9 mouse cellular contexts compared by ENCODE assay signal in the genomic region with DNA sequence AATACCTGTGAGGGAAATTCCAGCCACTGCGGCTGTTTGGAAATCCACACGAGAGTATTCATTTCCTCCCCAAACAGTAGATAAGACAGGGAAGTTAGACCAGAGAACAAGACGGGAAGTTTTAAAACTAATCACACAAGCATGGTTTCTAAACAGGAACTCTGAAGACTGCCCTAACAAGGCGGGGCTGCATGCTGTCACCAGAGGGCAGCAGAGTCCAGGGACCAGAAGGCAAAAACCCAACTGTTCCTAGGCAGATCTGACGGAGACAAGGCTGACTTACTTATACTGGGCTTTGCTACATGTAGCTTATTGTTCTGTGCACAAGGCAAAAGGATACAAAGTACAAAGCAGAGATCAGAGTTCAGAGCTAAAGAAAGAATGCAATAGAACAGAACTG. TPM values are rescaled to one million over a fixed set of nuclear protein-coding genes. Genes with fewer than 3 reads are reported as not detected.
DNase-seq lines count a peak whose midpoint lies in the region; ATAC-seq and TF ChIP-seq lines count a peak whose summit lies in the region.
"Had no signal": no experiment of that assay in that cellular context is flagged by ENCODE, and none has a peak within 500 bp of the region (broad histone marks: within the 10 kb centered on the region; RNA-seq: fewer than 3 reads in every experiment).

No protein-coding gene starts in this region.

- H3K36me3 ChIP-seq in heart, embryonic 11.5 days (ENCODE audit: control insufficient read depth, insufficient read depth, low read length), result no peaks in the 10 kb centered on the region
- H3K36me3 ChIP-seq in hindbrain, embryonic 16.5 days (ENCODE audit: control insufficient read depth, insufficient read depth, low read length), result no peaks in the 10 kb centered on the region
- no peaks in the 10 kb centered on the region for H3K36me3 ChIP-seq in stomach, postnatal 0 days (ENCODE audit: control insufficient read depth, insufficient read depth, low read length)
- H3K36me3 ChIP-seq: stomach, embryonic 15.5 days had no signal

- no peaks in the 10 kb centered on the region; the same call in 1 of the 2 replicates for H3K27me3 ChIP-seq in heart, embryonic 11.5 days (ENCODE audit: control insufficient read depth, insufficient read depth, low read length)
- H3K27me3 ChIP-seq in hindbrain, embryonic 16.5 days (replicated peaks; ENCODE audit: control insufficient read depth, insufficient read depth, low read length), result peaks cover 9% of the 10 kb centered on the region
- no peaks in the 10 kb centered on the region for H3K27me3 ChIP-seq in stomach, postnatal 0 days (ENCODE audit: control insufficient read depth, insufficient read depth, low read length)
- H3K27me3 ChIP-seq: stomach, embryonic 15.5 days had no signal

- TF ChIP-seq EP300 in stomach, postnatal 0 days (optimal IDR thresholded peaks at IDR 0.05), result no peak

- no peaks in the 10 kb centered on the region for H3K4me1 ChIP-seq in heart, embryonic 11.5 days (ENCODE audit: control insufficient read depth, insufficient read depth, low read length)
- peaks cover 10% of the 10 kb centered on the region for H3K4me1 ChIP-seq in bone marrow macrophage, adult 2 months (ENCODE audit: control insufficient read depth, insufficient read depth, low read length)
- H3K4me1 ChIP-seq in hindbrain, embryonic 16.5 days (ENCODE audit: control insufficient read depth, insufficient read depth, low read depth, low read length), result no peaks in the 10 kb centered on the region
- no peaks in the 10 kb centered on the region for H3K4me1 ChIP-seq in stomach, postnatal 0 days (replicated peaks; ENCODE audit: control insufficient read depth, insufficient read depth)
- H3K4me1 ChIP-seq: stomach, embryonic 15.5 days had no signal

- no peak for TF ChIP-seq POLR2A in bone marrow macrophage, adult 2 months (IDR thresholded peaks at IDR 0.05; ENCODE audit: borderline replicate concordance, low read depth, low read length)

- TF ChIP-seq CTCF in bone marrow macrophage, adult 2 months (IDR thresholded peaks at IDR 0.05; ENCODE audit: low read depth, low read length), result peak; percentile 66
- TF ChIP-seq CTCF in stomach, postnatal 0 days (IDR thresholded peaks at IDR 0.05; ENCODE audit: low read depth), result peak; percentile 99

- H3K9ac ChIP-seq in heart, embryonic 11.5 days (ENCODE audit: low read depth, low read length), result no peak overlapping the region
- H3K9ac ChIP-seq in hindbrain, embryonic 16.5 days (ENCODE audit: low read depth, low read length), result no peak overlapping the region
- H3K9ac ChIP-seq in stomach, postnatal 0 days (ENCODE audit: low read length), result no peak overlapping the region
- H3K9ac ChIP-seq: stomach, embryonic 15.5 days had no signal

- peak; percentile 94 for DNase-seq in heart, adult 11 months
- peak; percentile 37 to 70 for DNase-seq in left cerebral cortex, adult 8-10 months (ENCODE audit: low spot score in 2 of 2)
- DNase-seq in naive thymus-derived CD4-positive, alpha-beta T cell, adult 2 months (ENCODE audit: low read depth), result peak; percentile 82
- peak; percentile 89 for DNase-seq in stomach, postnatal 0 days (ENCODE audit: low spot score)

- H3K4me2 ChIP-seq in heart, embryonic 11.5 days, result no peak overlapping the region
- no peak overlapping the region for H3K4me2 ChIP-seq in hindbrain, embryonic 16.5 days (ENCODE audit: low read length)
- H3K4me2 ChIP-seq in stomach, postnatal 0 days (replicated peaks; ENCODE audit: low read depth), result no peak overlapping the region
- H3K4me2 ChIP-seq: stomach, embryonic 15.5 days had no signal

- no peak for ATAC-seq in heart, embryonic 11.5 days (replicated peaks; ENCODE audit: insufficient number of reproducible peaks, low FRiP score, low TSS enrichment)
- ATAC-seq in erythroblast, adult 5-6 weeks (replicated peaks; ENCODE audit: low FRiP score, poor library complexity, severe bottlenecking), result peak; percentile 72
- peak; percentile 60; the same call in 1 of the 2 replicates for ATAC-seq in hindbrain, embryonic 16.5 days
- ATAC-seq in stomach, postnatal 0 days (ENCODE audit: low FRiP score, low TSS enrichment), result peak; percentile 82

- H3K9me3 ChIP-seq in heart, embryonic 11.5 days (replicated peaks; ENCODE audit: control insufficient read depth, low read length), result no peaks in the 10 kb centered on the region
- H3K9me3 ChIP-seq in hindbrain, embryonic 16.5 days (ENCODE audit: control insufficient read depth, low read length), result no peaks in the 10 kb centered on the region
- no peaks in the 10 kb centered on the region for H3K9me3 ChIP-seq in stomach, postnatal 0 days (ENCODE audit: control insufficient read depth, low read length)
- H3K9me3 ChIP-seq: stomach, embryonic 15.5 days had no signal

- 6% methylated on average over 5 of the region's 5 CpGs for WGBS in heart, embryonic 11.5 days (ENCODE audit: insufficient replicate concordance)
- whole genome bisulfite sequencing in hindbrain, embryonic 16.5 days, result 18% methylated on average over 5 of the region's 5 CpGs
- 10% methylated on average over 5 of the region's 5 CpGs for WGBS in stomach, postnatal 0 days

- H3K27ac ChIP-seq in heart, embryonic 11.5 days (ENCODE audit: low read depth, low read length), result no peak overlapping the region
- 0 out of 2 replicates have a peak overlapping the region, but pooled peaks have one; percentile 7 for H3K27ac ChIP-seq in bone marrow macrophage, adult 2 months (ENCODE audit: insufficient read depth, low read depth, low read length)
- H3K27ac ChIP-seq in hindbrain, embryonic 16.5 days (ENCODE audit: low read depth, low read length), result no peak overlapping the region
- no peak overlapping the region for H3K27ac ChIP-seq in stomach, postnatal 0 days (replicated peaks)
- H3K27ac ChIP-seq: stomach, embryonic 15.5 days had no signal

- no peak overlapping the region for H3K4me3 ChIP-seq in heart, embryonic 11.5 days (ENCODE audit: low read depth, low read length)
- H3K4me3 ChIP-seq in bone marrow macrophage, adult 2 months (ENCODE audit: insufficient read depth, low read length), result no peak overlapping the region
- no peak overlapping the region for H3K4me3 ChIP-seq in hindbrain, embryonic 16.5 days (ENCODE audit: low read length)
- no peak overlapping the region for H3K4me3 ChIP-seq in stomach, postnatal 0 days (ENCODE audit: low read depth, low read length)
- H3K4me3 ChIP-seq: stomach, embryonic 15.5 days had no signal

RNA-seq across cellular contexts. Expression of a gene that starts 5.2 kb away (rescaled TPM):
- 1.7 and 2.6 TPM in 2 replicates for polyA plus RNA-seq in heart, embryonic 11.5 days (2014; fragmentation: Nextera tagmentation; extraction: Ambion mirVana)
- polyA plus RNA-seq in bone marrow macrophage, adult 2 months (2012; ENCODE audit: insufficient read depth, insufficient read length, missing spikeins), result 15.9 and 21.2 TPM in 2 replicates
- 9.4 and 29.2 TPM in 2 replicates for total RNA-seq in erythroblast, adult 5-6 weeks (2015; ENCODE audit: low replicate concordance)
- total RNA-seq in erythroblast, adult 5-6 weeks (2017; ENCODE audit: low replicate concordance), result 11.8 and 12.0 TPM in 2 replicates
- 0.35 and 0.50 TPM in 2 replicates for polyA plus RNA-seq in hindbrain, embryonic 16.5 days (2015; fragmentation: Nextera tagmentation; extraction: Ambion mirVana)
- under 1 TPM in 2 of 4 experiments, not detected in 2; 0.30 to 0.33 TPM for total RNA-seq in left cerebral cortex, adult 8-10 months (2022)
- 4.4 and 4.8 TPM in 2 replicates for polyA plus RNA-seq in stomach, postnatal 0 days (2015; fragmentation: Nextera tagmentation; extraction: Ambion mirVana)

RNA-seq across cellular contexts. Expression of a gene that starts 43.2 kb away (rescaled TPM):
- 43.8 and 46.6 TPM in 2 replicates for polyA plus RNA-seq in heart, embryonic 11.5 days (2014; fragmentation: Nextera tagmentation; extraction: Ambion mirVana)
- 36.8 and 42.0 TPM in 2 replicates for polyA plus RNA-seq in bone marrow macrophage, adult 2 months (2012; ENCODE audit: insufficient read depth, insufficient read length, missing spikeins)
- 25.9 and 29.0 TPM in 2 replicates for total RNA-seq in erythroblast, adult 5-6 weeks (2015; ENCODE audit: low replicate concordance)
- total RNA-seq in erythroblast, adult 5-6 weeks (2017; ENCODE audit: low replicate concordance), result 44.0 and 45.0 TPM in 2 replicates
- 21.7 and 26.6 TPM in 2 replicates for polyA plus RNA-seq in hindbrain, embryonic 16.5 days (2015; fragmentation: Nextera tagmentation; extraction: Ambion mirVana)
- total RNA-seq in left cerebral cortex, adult 8-10 months (2022), result 10 to 100 TPM; 22.4 to 24.1 (median 23.5) TPM
- 12.0 and 12.5 TPM in 2 replicates for polyA plus RNA-seq in stomach, postnatal 0 days (2015; fragmentation: Nextera tagmentation; extraction: Ambion mirVana)

RNA-seq across cellular contexts. Expression of a gene that starts 50.4 kb away (rescaled TPM):
- polyA plus RNA-seq in heart, embryonic 11.5 days (2014; fragmentation: Nextera tagmentation; extraction: Ambion mirVana), result 0.07 TPM in 1 of 2 replicates, not detected in the other
- not detected in 2 replicates for polyA plus RNA-seq in bone marrow macrophage, adult 2 months (2012; ENCODE audit: insufficient read depth, insufficient read length, missing spikeins)
- total RNA-seq in erythroblast, adult 5-6 weeks (2015; ENCODE audit: low replicate concordance), result not detected in 2 replicates
- not detected in 2 replicates for total RNA-seq in erythroblast, adult 5-6 weeks (2017; ENCODE audit: low replicate concordance)
- 0.85 and 1.5 TPM in 2 replicates for polyA plus RNA-seq in hindbrain, embryonic 16.5 days (2015; fragmentation: Nextera tagmentation; extraction: Ambion mirVana)
- total RNA-seq in left cerebral cortex, adult 8-10 months (2022), result 10 to 100 TPM; 23.8 to 26.2 (median 24.8) TPM
- polyA plus RNA-seq in stomach, postnatal 0 days (2015; fragmentation: Nextera tagmentation; extraction: Ambion mirVana), result 24.7 and 34.2 TPM in 2 replicates

Comparison
In these comparisons a context has a peak if more than half of its experiments do, and no peak if none do; other contexts are left out.
1. RNA of a gene that starts 50.4 kb away (polyA plus RNA-seq): 24.7 to 34.2 TPM in stomach, postnatal 0 days; 0.85 to 1.5 TPM in hindbrain, embryonic 16.5 days, 0.07 TPM in heart, embryonic 11.5 days and not detected in bone marrow macrophage, adult 2 months; every median in the first group is over 10 times any median in the second.
2. Peak in every context shown above with its lines, with median percentiles within 50 percentile points of each other: DNase-seq.